Mouse (Mus musculus): ENCODE results near the gene Mdm4.

Mdm4 gene

GRCm38 (mm10) chr1:132934856-132935255, 95.5 kb downstream of the Mdm4 start:
- peak; percentile 7 for DNase-seq

- no peak for DNase-seq
Measured at GRCm38 (mm10) chr1:132932421-132932820, 97.9 kb downstream of the Mdm4 start.

GRCm38 (mm10) chr1:132930291-132930690, 100.1 kb downstream of the Mdm4 start:
- DNase-seq, result no peak

- no peak for DNase-seq
Measured at GRCm38 (mm10) chr1:132928907-132929250, 101.5 kb downstream of the Mdm4 start.

GRCm38 (mm10) chr1:132928032-132928906, 102.1 kb downstream of the Mdm4 start:
- DNase-seq, result peak; percentile 8

- no peak for DNase-seq
Measured at GRCm38 (mm10) chr1:132925270-132925669, 105.1 kb downstream of the Mdm4 start.

- DNase-seq, result no peak
Measured at GRCm38 (mm10) chr1:132922257-132922656, 108.1 kb downstream of the Mdm4 start.

GRCm38 (mm10) chr1:132921071-132921470, 109.3 kb downstream of the Mdm4 start:
- no peak for DNase-seq

GRCm38 (mm10) chr1:132919258-132919657, 111.1 kb downstream of the Mdm4 start:
- DNase-seq, result no peak

- no peak for DNase-seq
Measured at GRCm38 (mm10) chr1:132918117-132918680, 112.2 kb downstream of the Mdm4 start.

GRCm38 (mm10) chr1:132917554-132917953, 112.8 kb downstream of the Mdm4 start:
- no peak for DNase-seq

- no peak for DNase-seq
Measured at GRCm38 (mm10) chr1:132915849-132916493, 114.4 kb downstream of the Mdm4 start.

- no peak for DNase-seq
Measured at GRCm38 (mm10) chr1:132910414-132911041, 119.8 kb downstream of the Mdm4 start.

GRCm38 (mm10) chr1:132909951-132910350, 120.4 kb downstream of the Mdm4 start:
- no peak for DNase-seq

Measured in thymus, postnatal 14 days (tissue).